Mouse (Mus musculus) megakaryocyte progenitor cell, adult 5-6 weeks (primary cell): ENCODE measurements around the gene Olfr130. TPM values are rescaled to one million over a fixed set of nuclear protein-coding genes. Genes with fewer than 3 reads are reported as not detected.

Source experiments
- ATAC-seq: replicated peaks from 2 replicates; pipeline ENCODE4 v1.8.0; 2016; ENCODE audit warnings: mild to moderate bottlenecking, moderate TSS enrichment, inconsistent platforms; ENCODE audit not compliant: poor library complexity
- total RNA-seq, 2 experiments: library from RNA; stranded (forward) in 1 of 2; stranded (reverse) in 1 of 2; fragments of 157-497, 149-512 nt in 1 of 2; fragments of 200-1000 nt in 1 of 2; gene quantifications; 2 replicates each; pipeline versions ENCODE4 v1.2.3 to v1.2.4; 2015 to 2017

Olfr130 gene
- not detected in 2 replicates for total RNA-seq (2015)
- total RNA-seq (2017): not detected in 2 replicates

GRCm38 (mm10) chr17:38063621-38064020, at the start of gene Olfr130:
Gene Olfr130, plus strand, starts transcription at chr17:38063921.
- no peak for ATAC-seq

GRCm38 (mm10) chr17:38016341-38016740, 47.4 kb upstream of the Olfr130 start:
- no peak for ATAC-seq

GRCm38 (mm10) chr17:38026297-38026696, 37.4 kb upstream of the Olfr130 start:
- ATAC-seq: no peak

GRCm38 (mm10) chr17:38059979-38060378, 3.7 kb upstream of the Olfr130 start, which contains the start of gene Olfr129:
Gene Olfr129, minus strand, starts transcription at chr17:38060079.
- ATAC-seq: no peak

- no peak for ATAC-seq
Observed at GRCm38 (mm10) chr17:38082364-38082763, 18.6 kb downstream of the Olfr130 start.

GRCm38 (mm10) chr17:38088593-38088992, 24.9 kb downstream of the Olfr130 start, which contains the start of gene Olfr131:
Gene Olfr131, minus strand, starts transcription at chr17:38088693.
- ATAC-seq: no peak

Other genes starting within 250 kb of the Olfr130 start
- gene Olfr125, start 231.0 kb upstream of the Olfr130 start, total RNA-seq (2015): not detected in 2 replicates
- not detected in 2 replicates for gene Olfr125, start 231.0 kb upstream of the Olfr130 start, total RNA-seq (2017)
- not detected in 2 replicates for gene Olfr126, start 216.4 kb upstream of the Olfr130 start, total RNA-seq (2015)
- not detected in 2 replicates for gene Olfr126, start 216.4 kb upstream of the Olfr130 start, total RNA-seq (2017)
- gene Olfr127, start 163.5 kb upstream of the Olfr130 start, total RNA-seq (2015): not detected in 2 replicates
- gene Olfr127, start 163.5 kb upstream of the Olfr130 start, total RNA-seq (2017): not detected in 2 replicates
- gene Olfr128, start 143.4 kb upstream of the Olfr130 start, total RNA-seq (2015): not detected in 2 replicates
- not detected in 2 replicates for gene Olfr128, start 143.4 kb upstream of the Olfr130 start, total RNA-seq (2017)
- not detected in 2 replicates for gene Olfr761, start 110.8 kb upstream of the Olfr130 start, total RNA-seq (2015)
- not detected in 2 replicates for gene Olfr761, start 110.8 kb upstream of the Olfr130 start, total RNA-seq (2017)
- not detected in 2 replicates for gene Olfr129, start 3.8 kb upstream of the Olfr130 start, total RNA-seq (2015)
- gene Olfr129, start 3.8 kb upstream of the Olfr130 start, total RNA-seq (2017): not detected in 2 replicates
- gene Olfr131, start 24.8 kb downstream of the Olfr130 start, total RNA-seq (2015): not detected in 2 replicates
- not detected in 2 replicates for gene Olfr131, start 24.8 kb downstream of the Olfr130 start, total RNA-seq (2017)
- not detected in 2 replicates for gene Olfr132, start 70.6 kb downstream of the Olfr130 start, total RNA-seq (2015)
- gene Olfr132, start 70.6 kb downstream of the Olfr130 start, total RNA-seq (2017): not detected in 2 replicates
- not detected in 2 replicates for gene Olfr133, start 81.4 kb downstream of the Olfr130 start, total RNA-seq (2015)
- not detected in 2 replicates for gene Olfr133, start 81.4 kb downstream of the Olfr130 start, total RNA-seq (2017)
- gene Olfr134, start 107.5 kb downstream of the Olfr130 start, total RNA-seq (2015): not detected in 2 replicates
- not detected in 2 replicates for gene Olfr134, start 107.5 kb downstream of the Olfr130 start, total RNA-seq (2017)
- gene Olfr135, start 140.4 kb downstream of the Olfr130 start, total RNA-seq (2015): not detected in 2 replicates
- gene Olfr135, start 140.4 kb downstream of the Olfr130 start, total RNA-seq (2017): not detected in 2 replicates
- gene Olfr138, start 197.1 kb downstream of the Olfr130 start, total RNA-seq (2015): not detected in 2 replicates
- gene Olfr138, start 197.1 kb downstream of the Olfr130 start, total RNA-seq (2017): not detected in 2 replicates
- gene Olfr137, start 243.6 kb downstream of the Olfr130 start, total RNA-seq (2015): not detected in 2 replicates
- not detected in 2 replicates for gene Olfr137, start 243.6 kb downstream of the Olfr130 start, total RNA-seq (2017)